Mouse (Mus musculus) MEL (cell line): Measurements from ENCODE around the gene Gm10717. TPM values are rescaled to one million over a fixed set of nuclear protein-coding genes. Genes with fewer than 3 reads are reported as not detected.
A peak's percentile ranks its signal among the peaks of the same experiment; 100 is the strongest.
"Not testable (repeated sequence)": the region's sequence is repeated elsewhere in the genome, so short reads cannot be mapped to it uniquely, and the experiment has no call there.

Experiments
- DNase-seq: peaks from one replicate; pipeline ENCODE4 v3.0.0; 2011; ENCODE audit warnings: low read depth, low spot score
- H3K27ac ChIP-seq: 2 replicates; pipeline ENCODE4 v1.5.1; 2012; ENCODE audit warnings: low read depth, mild to moderate bottlenecking, control low read depth, low read length, moderate library complexity; ENCODE audit not compliant: control insufficient read depth
- H3K27me3 ChIP-seq, 2 experiments: fragments of 150-350 bp in 1 of 2; sonication (generic) in 1 of 2; 2 replicates each; pipeline ENCODE4 v1.6.1; 2012; ENCODE audit warnings: low read length in 2 of 2, mild to moderate bottlenecking in 2 of 2, improper control_type of control experiment in 1 of 2, moderate library complexity in 1 of 2; ENCODE audit not compliant: insufficient read depth in 2 of 2, control insufficient read depth in 1 of 2
- H3K36me3 ChIP-seq, 2 experiments: 2 replicates each; pipeline ENCODE4 v1.6.1; 2012 to 2014; ENCODE audit warnings: low read length in 2 of 2, improper control_type of control experiment in 1 of 2, inconsistent platforms in 1 of 2, mild to moderate bottlenecking in 1 of 2; ENCODE audit not compliant: insufficient read depth in 2 of 2, control insufficient read depth in 1 of 2
- H3K4me1 ChIP-seq, 2 experiments: fragments of 150-350 bp in 1 of 2; sonication (generic) in 1 of 2; 2 replicates each; pipeline ENCODE4 v1.6.1; 2012; ENCODE audit warnings: low read length in 2 of 2, improper control_type of control experiment in 1 of 2, mild to moderate bottlenecking in 1 of 2; ENCODE audit not compliant: insufficient read depth in 2 of 2, control insufficient read depth in 1 of 2
- H3K4me3 ChIP-seq, 2 experiments: fragments of 150-350 bp in 1 of 2; sonication (generic) in 1 of 2; 2 replicates each; pipeline ENCODE4 v1.5.1; 2012; ENCODE audit warnings: low read depth in 2 of 2, low read length in 2 of 2, mild to moderate bottlenecking in 2 of 2, moderate library complexity in 2 of 2, control low read depth in 1 of 2, improper control_type of control experiment in 1 of 2; ENCODE audit not compliant: control insufficient read depth in 1 of 2, insufficient read depth in 1 of 2
- H3K79me2 ChIP-seq: 2 replicates; pipeline ENCODE4 v1.6.1; 2012; ENCODE audit warnings: mild to moderate bottlenecking, low read length, moderate library complexity; ENCODE audit not compliant: control insufficient read depth, poor library complexity, insufficient read depth
- H3K9ac ChIP-seq: 2 replicates; pipeline ENCODE4 v1.6.1; 2012; ENCODE audit warnings: low read depth, mild to moderate bottlenecking, control low read depth, low read length, moderate library complexity; ENCODE audit not compliant: control insufficient read depth, poor library complexity, severe bottlenecking
- H3K9me3 ChIP-seq: fragments of 150-350 bp; sonication (generic); replicated peaks from 2 replicates; pipeline ENCODE4 v1.6.1; 2012; ENCODE audit warnings: mild to moderate bottlenecking, low read length, improper control_type of control experiment, moderate library complexity; ENCODE audit not compliant: insufficient read depth
- CTCF ChIP-seq, 3 experiments: IDR thresholded peaks in 2 of 3; conservative IDR thresholded peaks in 1 of 3; 2 replicates each; pipeline ENCODE4 v1.5.1; 2011 to 2012; ENCODE audit warnings: low read length in 3 of 3, low read depth in 2 of 3, mild to moderate bottlenecking in 2 of 3, improper control_type of control experiment in 1 of 3, inconsistent platforms in 1 of 3, mixed read lengths in 1 of 3, moderate library complexity in 1 of 3; ENCODE audit not compliant: control insufficient read depth in 1 of 3, insufficient read depth in 1 of 3, poor library complexity in 1 of 3, severe bottlenecking in 1 of 3
- polyA plus RNA-seq, 2 experiments: library from polyadenylated mRNA; stranded (reverse) in 1 of 2; unstranded in 1 of 2; fragments of >175 nt in 1 of 2; fragments of >200 nt in 1 of 2; gene quantifications; 2 replicates each; pipeline versions ENCODE4 v1.2.1 to v1.2.4; 2012; ENCODE audit warnings: low replicate concordance in 2 of 2, low read depth in 1 of 2; ENCODE audit not compliant: insufficient read length in 2 of 2, insufficient read depth in 1 of 2, missing spikeins in 1 of 2
- total RNA-seq: library from RNA; depleted of rRNA; stranded (reverse); fragments of 300-350 nt; gene quantifications from 2 replicates; pipeline ENCODE4 v1.2.3, GENCODE M21; 2012

The Gm10717 gene
- total and polyA plus RNA-seq, 3 experiments: 0.19 to 0.33 TPM; not detected in 1

- not testable (repeated sequence) for H3K4me3 ChIP-seq, H3K27ac ChIP-seq, H3K9me3 ChIP-seq, H3K27me3 ChIP-seq, H3K79me2 ChIP-seq, DNase-seq, H3K9ac ChIP-seq, H3K36me3 ChIP-seq, H3K4me1 ChIP-seq
These were observed 919 bp downstream of the Gm10717 start for GRCm38 (mm10) chr9:3026136-3026535.

DNA sequence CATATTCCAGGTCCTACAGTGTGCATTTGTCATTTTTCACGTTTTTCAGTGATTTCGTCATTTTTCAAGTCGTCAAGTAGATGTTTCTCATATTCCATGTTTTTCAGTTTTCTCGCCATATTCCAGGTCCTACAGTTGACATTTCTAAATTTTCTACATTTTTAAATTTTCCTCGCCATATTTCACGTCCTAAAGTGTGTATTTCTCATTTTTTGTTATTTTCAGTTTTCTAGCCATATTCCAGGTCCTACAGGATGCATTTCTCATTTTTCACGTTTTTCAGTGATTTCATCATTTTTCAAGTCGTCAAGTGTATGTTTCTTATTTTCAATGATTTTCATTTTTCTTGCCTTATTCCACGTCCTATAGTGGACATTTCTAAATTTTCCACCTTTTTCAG, 1.5 kb downstream of the Gm10717 start:
- H3K4me3 ChIP-seq, H3K9ac ChIP-seq, H3K36me3 ChIP-seq, H3K27ac ChIP-seq, DNase-seq, H3K9me3 ChIP-seq, H3K4me1 ChIP-seq, H3K27me3 ChIP-seq, H3K79me2 ChIP-seq: not testable (repeated sequence)

GRCm38 (mm10) chr9:3027200-3027599, 2.0 kb downstream of the Gm10717 start:
- DNase-seq: peak; percentile 82
- not testable (repeated sequence) for H3K79me2 ChIP-seq, H3K4me3 ChIP-seq, H3K4me1 ChIP-seq, H3K9ac ChIP-seq, H3K36me3 ChIP-seq, H3K27ac ChIP-seq, H3K27me3 ChIP-seq, H3K9me3 ChIP-seq
- 0 out of 6 replicates have a peak, but pooled peaks of 1 of the 3 experiments have one; percentile 10 for TF ChIP-seq CTCF (IDR thresholded peaks at IDR 0.05 in 2 of 3, conservative IDR thresholded peaks at IDR 0.05 in 1 of 3; ENCODE audit: control insufficient read depth in 1 of 3, insufficient read depth in 1 of 3, low read depth in 2 of 3, low read length in 3 of 3, poor library complexity in 1 of 3, severe bottlenecking in 1 of 3)

DNA sequence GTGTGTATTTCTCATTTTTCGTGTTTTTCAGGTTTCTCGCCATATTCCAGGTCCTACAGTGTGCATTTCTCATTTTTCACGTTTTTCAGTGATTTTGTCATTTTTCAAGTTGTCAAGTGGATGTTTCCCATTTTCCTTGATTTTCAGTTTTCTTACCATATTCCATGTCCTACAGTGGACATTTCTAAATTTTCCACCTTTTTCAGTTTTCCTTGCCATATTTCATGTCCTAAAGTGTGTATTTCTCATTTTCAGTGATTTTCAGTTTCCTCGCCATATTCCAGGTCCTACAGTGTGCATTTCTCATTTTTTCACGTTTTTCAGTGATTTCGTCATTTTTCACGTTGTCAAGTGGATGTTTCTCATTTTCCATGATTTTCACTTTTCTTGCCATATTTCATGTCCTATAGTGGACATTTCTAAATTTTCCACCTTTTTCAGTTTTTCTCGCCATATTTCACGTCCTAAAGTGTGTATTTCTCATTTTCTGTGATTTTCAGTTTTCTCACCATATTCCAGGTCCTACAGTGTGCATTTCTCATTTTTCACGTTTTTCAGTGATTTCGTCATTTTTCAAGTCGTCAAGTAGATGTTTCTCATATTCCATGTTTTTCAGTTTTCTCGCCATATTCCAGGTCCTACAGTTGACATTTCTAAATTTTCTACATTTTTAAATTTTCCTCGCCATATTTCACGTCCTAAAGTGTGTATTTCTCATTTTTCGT, 4.2 kb downstream of the Gm10717 start:
- H3K27me3 ChIP-seq, H3K4me1 ChIP-seq, H3K4me3 ChIP-seq, DNase-seq, H3K79me2 ChIP-seq, H3K36me3 ChIP-seq, H3K27ac ChIP-seq, H3K9me3 ChIP-seq, H3K9ac ChIP-seq: not testable (repeated sequence)

DNA sequence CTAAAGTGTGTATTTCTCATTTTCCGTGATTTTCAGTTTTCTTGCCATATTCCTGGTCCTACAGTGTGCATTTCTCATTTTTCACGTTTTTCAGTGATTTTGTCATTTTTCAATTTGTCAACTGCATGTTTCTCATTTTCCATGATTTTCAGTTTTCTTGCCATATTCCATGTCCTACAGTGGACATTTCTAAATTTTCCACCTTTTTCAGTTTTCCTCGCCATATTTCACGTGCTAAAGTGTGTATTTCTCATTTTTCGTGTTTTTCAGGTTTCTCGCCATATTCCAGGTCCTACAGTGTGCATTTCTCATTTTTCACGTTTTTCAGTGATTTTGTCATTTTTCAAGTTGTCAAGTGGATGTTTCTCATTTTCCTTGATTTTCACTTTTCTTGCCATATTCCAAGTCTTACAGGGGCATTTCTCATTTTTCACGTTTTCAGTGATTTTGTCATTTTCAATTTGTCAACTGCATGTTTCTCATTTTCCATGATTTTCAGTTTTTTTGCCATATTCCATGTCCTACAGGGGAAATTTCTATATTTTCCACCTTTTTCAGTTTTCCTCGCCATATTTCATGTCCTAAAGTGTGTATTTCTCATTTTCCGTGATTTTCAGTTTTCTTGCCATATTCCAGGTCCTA, 5.6 kb downstream of the Gm10717 start:
- H3K79me2 ChIP-seq, H3K36me3 ChIP-seq, H3K9ac ChIP-seq, H3K27ac ChIP-seq, H3K4me3 ChIP-seq, H3K9me3 ChIP-seq, H3K27me3 ChIP-seq, H3K4me1 ChIP-seq: not testable (repeated sequence)
- DNase-seq: peak; percentile 96

- not testable (repeated sequence) for H3K27ac ChIP-seq, H3K9me3 ChIP-seq, H3K36me3 ChIP-seq, H3K79me2 ChIP-seq, H3K27me3 ChIP-seq, H3K4me3 ChIP-seq, DNase-seq, H3K4me1 ChIP-seq, H3K9ac ChIP-seq
These were observed 9.1 kb downstream of the Gm10717 start, which contains the start of gene Gm17535 for GRCm38 (mm10) chr9:3034299-3034698. TSS of gene Gm17535 (plus strand) at chr9:3034599.

GRCm38 (mm10) chr9:3036577-3036976, 11.4 kb downstream of the Gm10717 start, which contains the start of gene Gm10715:
TSS of gene Gm10715 (plus strand) at chr9:3036877.
- not testable (repeated sequence) for H3K27me3 ChIP-seq, H3K36me3 ChIP-seq, H3K79me2 ChIP-seq, DNase-seq, H3K9ac ChIP-seq, H3K9me3 ChIP-seq, H3K27ac ChIP-seq, H3K4me3 ChIP-seq, H3K4me1 ChIP-seq
